Mouse (Mus musculus): ENCODE data around the gene Tcea2. TPM values are rescaled to one million over a fixed set of nuclear protein-coding genes. Genes with fewer than 3 reads are reported as not detected.

Gene Tcea2
- total and polyA plus RNA-seq, 3 experiments = 0.28 to 1.2 TPM; not detected in 1

DNA sequence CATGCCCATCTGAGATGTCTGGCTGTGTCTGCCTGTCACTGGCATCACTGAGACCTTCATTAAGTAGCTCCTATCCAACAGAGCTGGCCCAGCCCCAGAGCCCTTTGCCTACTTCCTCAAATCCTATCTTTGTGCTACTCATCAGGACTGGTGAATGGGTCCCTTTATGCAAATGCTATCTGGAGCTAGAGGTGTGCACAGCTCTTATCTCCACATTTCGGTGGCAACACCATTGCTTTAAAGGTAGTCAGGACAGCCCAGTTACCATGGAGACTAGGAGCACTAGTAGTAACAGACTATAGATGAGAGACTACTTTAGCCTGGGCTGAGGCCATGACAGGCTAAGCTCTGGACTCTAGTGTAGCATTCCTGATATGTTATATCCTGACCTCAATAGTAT, 4.6 kb downstream of the Tcea2 start:
- ATAC-seq (ENCODE audit: extremely low read depth, insufficient number of reproducible peaks, low FRiP score, poor library complexity, severe bottlenecking) (0 out of 2 replicates have a peak, but pooled peaks have one; percentile 26), DNase-seq (ENCODE audit: low spot score) (no peak)
- H3K27me3 ChIP-seq (ENCODE audit: insufficient read depth, low read length) = peaks cover 57% of the 10 kb centered on the region
- H3K36me3 ChIP-seq (replicated peaks) = peaks cover 32% of the 10 kb centered on the region
- TF ChIP-seq TAL1 (conservative IDR thresholded peaks at IDR 0.05; ENCODE audit: low read depth, low read length) = no peak
- no peak for TF ChIP-seq CTCF (IDR thresholded peaks at IDR 0.05; ENCODE audit: low read depth, low read length)
- TF ChIP-seq GATA2 (IDR thresholded peaks at IDR 0.05; ENCODE audit: borderline replicate concordance, low read depth, low read length) = no peak
- no peak for TF ChIP-seq POLR2AphosphoS5 (IDR thresholded peaks at IDR 0.05; ENCODE audit: insufficient replicate concordance, low read depth, low read length)
- no peak for TF ChIP-seq GATA1 (IDR thresholded peaks at IDR 0.05; ENCODE audit: borderline replicate concordance, low read length)
- H3K4me1 ChIP-seq (ENCODE audit: insufficient read depth, low read depth, low read length) = peaks cover 15% of the 10 kb centered on the region
- no peak overlapping the region for H3K4me3 ChIP-seq (ENCODE audit: low read depth, low read length)
- no peaks in the 10 kb centered on the region for H3K9me3 ChIP-seq (replicated peaks)

DNA sequence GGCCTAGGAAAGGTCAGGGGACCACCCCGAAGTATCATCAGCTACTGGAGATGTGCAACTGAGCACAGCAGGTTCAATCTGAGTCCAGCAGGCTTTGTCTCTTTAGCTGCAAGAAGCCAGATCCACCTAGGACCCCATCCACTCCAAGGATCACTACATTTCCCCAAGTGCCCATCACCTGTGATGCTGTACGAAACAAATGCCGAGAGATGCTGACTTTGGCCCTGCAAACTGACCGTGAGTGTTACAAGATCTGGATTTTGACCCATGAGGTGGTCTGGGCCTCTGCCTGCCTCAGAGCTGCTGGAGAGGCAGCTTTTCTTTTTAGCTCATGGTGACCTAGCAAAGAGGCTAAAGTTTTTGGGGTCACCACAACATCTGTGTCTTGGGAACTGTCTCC, 5.6 kb downstream of the Tcea2 start:
- no peak overlapping the region for H3K4me3 ChIP-seq (ENCODE audit: low read depth, low read length)
- TF ChIP-seq GATA2 (IDR thresholded peaks at IDR 0.05; ENCODE audit: borderline replicate concordance, low read depth, low read length) (no peak), TAL1 (conservative IDR thresholded peaks at IDR 0.05; ENCODE audit: low read depth, low read length) (no peak), GATA1 (IDR thresholded peaks at IDR 0.05; ENCODE audit: borderline replicate concordance, low read length) (no peak), POLR2AphosphoS5 (IDR thresholded peaks at IDR 0.05; ENCODE audit: insufficient replicate concordance, low read depth, low read length) (no peak), CTCF (IDR thresholded peaks at IDR 0.05; ENCODE audit: low read depth, low read length) (no peak)
- peaks cover 7% of the 10 kb centered on the region for H3K4me1 ChIP-seq (ENCODE audit: insufficient read depth, low read depth, low read length)
- ATAC-seq (ENCODE audit: extremely low read depth, insufficient number of reproducible peaks, low FRiP score, poor library complexity, severe bottlenecking) = no peak
- no peaks in the 10 kb centered on the region for H3K9me3 ChIP-seq (replicated peaks)
- H3K27me3 ChIP-seq (ENCODE audit: insufficient read depth, low read length) = peaks cover 48% of the 10 kb centered on the region
- DNase-seq (ENCODE audit: low spot score) = no peak
- peaks cover 42% of the 10 kb centered on the region for H3K36me3 ChIP-seq (replicated peaks)

DNA sequence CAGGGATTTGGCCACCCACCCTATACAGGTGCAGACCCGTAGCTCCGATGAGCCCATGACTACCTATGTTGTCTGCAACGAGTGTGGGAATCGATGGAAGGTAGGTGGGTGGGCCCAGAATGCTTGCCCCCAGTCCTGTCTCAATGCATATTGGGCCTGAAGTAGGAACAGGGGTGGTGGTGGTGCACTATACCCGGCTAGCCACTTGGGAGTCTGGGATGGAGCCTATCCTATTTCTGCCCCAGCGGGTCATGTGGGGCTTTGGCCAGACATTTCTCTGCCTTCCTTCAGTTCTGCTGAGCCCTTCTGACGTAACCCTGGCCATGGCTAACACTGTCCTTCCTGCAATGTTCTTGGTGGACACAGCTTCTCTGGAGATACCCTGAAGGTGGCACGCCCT, 7.5 kb downstream of the Tcea2 start:
- peaks cover 56% of the 10 kb centered on the region for H3K36me3 ChIP-seq (replicated peaks)
- peaks cover 16% of the 10 kb centered on the region for H3K4me1 ChIP-seq (ENCODE audit: insufficient read depth, low read depth, low read length)
- TF ChIP-seq GATA2 (IDR thresholded peaks at IDR 0.05; ENCODE audit: borderline replicate concordance, low read depth, low read length) (no peak), POLR2AphosphoS5 (IDR thresholded peaks at IDR 0.05; ENCODE audit: insufficient replicate concordance, low read depth, low read length) (no peak), CTCF (IDR thresholded peaks at IDR 0.05; ENCODE audit: low read depth, low read length) (no peak), TAL1 (conservative IDR thresholded peaks at IDR 0.05; ENCODE audit: low read depth, low read length) (no peak), GATA1 (IDR thresholded peaks at IDR 0.05; ENCODE audit: borderline replicate concordance, low read length) (no peak)
- no peaks in the 10 kb centered on the region for H3K9me3 ChIP-seq (replicated peaks)
- no peak for DNase-seq (ENCODE audit: low spot score)
- peaks cover 34% of the 10 kb centered on the region for H3K27me3 ChIP-seq (ENCODE audit: insufficient read depth, low read length)
- H3K4me3 ChIP-seq (ENCODE audit: low read depth, low read length) = no peak overlapping the region
- no peak for ATAC-seq (ENCODE audit: extremely low read depth, insufficient number of reproducible peaks, low FRiP score, poor library complexity, severe bottlenecking)

DNA sequence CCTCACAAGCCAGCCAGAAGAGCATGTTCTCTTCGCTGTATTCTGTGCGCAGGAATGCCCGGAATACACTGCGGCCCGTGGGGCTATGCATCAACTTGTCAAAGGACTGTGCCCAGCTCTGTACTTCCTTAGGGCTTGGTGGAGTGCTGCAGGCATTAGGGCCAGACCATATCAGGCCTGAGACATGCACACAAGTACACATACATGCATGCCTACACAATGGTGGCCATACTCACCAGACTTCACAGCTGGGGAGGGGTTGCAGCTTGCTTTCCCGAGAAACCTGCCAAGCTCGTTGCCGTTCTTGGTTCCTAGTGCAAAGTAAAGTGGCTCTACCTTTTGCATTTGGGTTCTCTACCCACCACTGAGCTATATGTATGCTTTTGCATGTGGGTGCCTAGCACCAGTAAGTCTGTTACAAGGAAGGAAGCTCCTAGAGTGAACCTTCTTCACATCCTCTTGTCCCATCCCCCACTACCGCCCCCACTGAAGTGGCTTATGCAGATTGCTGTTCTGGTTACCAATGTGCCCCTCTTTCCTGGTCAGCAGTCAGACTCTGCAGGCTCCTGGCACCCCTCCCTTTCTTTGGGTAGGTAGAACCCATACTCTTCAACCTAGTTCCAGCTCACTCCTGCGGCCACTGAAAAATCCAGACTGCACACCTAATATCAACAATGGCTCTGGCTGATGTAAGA, 9.5 kb downstream of the Tcea2 start:
- ATAC-seq (ENCODE audit: extremely low read depth, insufficient number of reproducible peaks, low FRiP score, poor library complexity, severe bottlenecking) (no peak), DNase-seq (ENCODE audit: low spot score) (no peak)
- Histone ChIP-seq H3K36me3 (replicated peaks) (peaks cover 58% of the 10 kb centered on the region), H3K4me1 (ENCODE audit: insufficient read depth, low read depth, low read length) (peaks cover 36% of the 10 kb centered on the region), H3K9me3 (replicated peaks) (no peaks in the 10 kb centered on the region), H3K27me3 (ENCODE audit: insufficient read depth, low read length) (peaks cover 31% of the 10 kb centered on the region), H3K4me3 (ENCODE audit: low read depth, low read length) (no peak overlapping the region)
- TF ChIP-seq GATA2 (IDR thresholded peaks at IDR 0.05; ENCODE audit: borderline replicate concordance, low read depth, low read length) (no peak), GATA1 (IDR thresholded peaks at IDR 0.05; ENCODE audit: borderline replicate concordance, low read length) (no peak), CTCF (IDR thresholded peaks at IDR 0.05; ENCODE audit: low read depth, low read length) (no peak), TAL1 (conservative IDR thresholded peaks at IDR 0.05; ENCODE audit: low read depth, low read length) (no peak), POLR2AphosphoS5 (IDR thresholded peaks at IDR 0.05; ENCODE audit: insufficient replicate concordance, low read depth, low read length) (no peak)

DNA sequence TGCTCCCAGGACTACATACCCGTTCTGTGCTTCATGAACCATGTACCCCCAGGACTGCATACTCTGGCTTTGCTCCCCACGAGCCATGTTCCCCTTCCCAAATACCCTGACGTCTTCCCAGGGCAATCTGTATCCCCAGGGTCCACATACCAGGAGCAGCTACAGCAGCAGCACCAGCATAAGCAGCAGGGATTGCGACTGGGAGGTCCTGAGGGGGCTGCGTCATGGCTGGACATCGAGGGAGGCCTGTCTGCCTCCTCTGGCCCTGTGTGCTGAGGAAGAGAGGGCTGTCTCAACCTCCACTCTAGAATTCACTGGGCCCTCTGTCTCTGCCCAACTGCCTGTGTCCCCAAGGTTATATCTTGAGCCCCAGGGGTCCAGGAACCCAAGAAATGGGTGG, 11.0 kb downstream of the Tcea2 start:
- DNase-seq (ENCODE audit: low spot score) = no peak
- H3K9me3 ChIP-seq (replicated peaks) = no peaks in the 10 kb centered on the region
- no peak for ATAC-seq (ENCODE audit: extremely low read depth, insufficient number of reproducible peaks, low FRiP score, poor library complexity, severe bottlenecking)
- TF ChIP-seq TAL1 (conservative IDR thresholded peaks at IDR 0.05; ENCODE audit: low read depth, low read length) (no peak), GATA1 (IDR thresholded peaks at IDR 0.05; ENCODE audit: borderline replicate concordance, low read length) (no peak), CTCF (IDR thresholded peaks at IDR 0.05; ENCODE audit: low read depth, low read length) (no peak), GATA2 (IDR thresholded peaks at IDR 0.05; ENCODE audit: borderline replicate concordance, low read depth, low read length) (no peak), POLR2AphosphoS5 (IDR thresholded peaks at IDR 0.05; ENCODE audit: insufficient replicate concordance, low read depth, low read length) (no peak)
- peaks cover 36% of the 10 kb centered on the region for H3K4me1 ChIP-seq (ENCODE audit: insufficient read depth, low read depth, low read length)
- H3K36me3 ChIP-seq (replicated peaks) = peaks cover 58% of the 10 kb centered on the region
- H3K4me3 ChIP-seq (ENCODE audit: low read depth, low read length) = no peak overlapping the region; the same call in 1 of the 2 replicates
- peaks cover 34% of the 10 kb centered on the region for H3K27me3 ChIP-seq (ENCODE audit: insufficient read depth, low read length)

DNA sequence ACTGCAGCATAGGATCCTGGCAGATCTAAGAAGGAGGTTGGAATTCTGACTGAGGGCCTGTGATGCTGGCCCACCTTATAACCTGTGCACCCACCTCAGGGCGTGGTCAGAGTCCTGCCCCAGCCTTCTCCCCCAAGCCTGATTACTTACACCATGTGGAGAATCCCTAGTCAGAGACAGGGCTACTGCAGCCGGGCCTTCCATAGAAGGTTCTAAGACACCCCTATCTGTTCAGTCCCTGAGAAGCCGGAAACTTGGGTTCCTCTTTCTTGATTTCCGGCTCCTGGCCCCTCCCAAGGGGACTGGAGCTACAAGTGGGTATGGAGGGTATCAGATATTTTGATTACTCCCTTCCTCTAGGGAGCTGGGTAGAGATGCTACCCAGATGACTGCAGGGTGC, 11.5 kb downstream of the Tcea2 start:
- DNase-seq (ENCODE audit: low spot score) = peak; percentile 51
- ATAC-seq (ENCODE audit: extremely low read depth, insufficient number of reproducible peaks, low FRiP score, poor library complexity, severe bottlenecking) = peak; percentile 36; the same call in 1 of the 2 replicates
- TF ChIP-seq CTCF (IDR thresholded peaks at IDR 0.05; ENCODE audit: low read depth, low read length) (no peak), GATA1 (IDR thresholded peaks at IDR 0.05; ENCODE audit: borderline replicate concordance, low read length) (no peak), TAL1 (conservative IDR thresholded peaks at IDR 0.05; ENCODE audit: low read depth, low read length) (no peak), POLR2AphosphoS5 (IDR thresholded peaks at IDR 0.05; ENCODE audit: insufficient replicate concordance, low read depth, low read length) (no peak), GATA2 (IDR thresholded peaks at IDR 0.05; ENCODE audit: borderline replicate concordance, low read depth, low read length) (no peak)
- Histone ChIP-seq H3K27me3 (ENCODE audit: insufficient read depth, low read length) (peaks cover 32% of the 10 kb centered on the region), H3K4me3 (ENCODE audit: low read depth, low read length) (peak overlapping the region; percentile 28; the same call in 1 of the 2 replicates), H3K4me1 (ENCODE audit: insufficient read depth, low read depth, low read length) (peaks cover 36% of the 10 kb centered on the region), H3K9me3 (replicated peaks) (no peaks in the 10 kb centered on the region), H3K36me3 (replicated peaks) (peaks cover 56% of the 10 kb centered on the region)

Measured in G1E (cell line).